Mouse (Mus musculus) left cerebral cortex, adult 8-10 months (tissue): ENCODE measurements around the gene Iqsec1. TPM values are rescaled to one million over a fixed set of nuclear protein-coding genes. Genes with fewer than 3 reads are reported as not detected.

Experiments
- DNase-seq, 2 experiments: peaks; one replicate each; pipeline ENCODE4 v3.0.0; 2022; ENCODE audit warnings: low spot score in 2 of 2
- microRNA-seq, 2 experiments: library from miRNA; unstranded; fragments of <30 nt; microRNA quantifications; one replicate each; pipeline ENCODE4 v1.2.0; 2022
- total RNA-seq, 4 experiments: library from RNA; stranded (reverse); gene quantifications; 2 replicates each; pipeline ENCODE4 v1.2.4; 2022

Gene Iqsec1
- total RNA-seq, 4 experiments from 2014 or later, result 334 to 403 (median 359) TPM

GRCm38 (mm10) chr6:90622758-90623455 is 365.6 kb downstream of the Iqsec1 start:
- no peak for DNase-seq

DNA sequence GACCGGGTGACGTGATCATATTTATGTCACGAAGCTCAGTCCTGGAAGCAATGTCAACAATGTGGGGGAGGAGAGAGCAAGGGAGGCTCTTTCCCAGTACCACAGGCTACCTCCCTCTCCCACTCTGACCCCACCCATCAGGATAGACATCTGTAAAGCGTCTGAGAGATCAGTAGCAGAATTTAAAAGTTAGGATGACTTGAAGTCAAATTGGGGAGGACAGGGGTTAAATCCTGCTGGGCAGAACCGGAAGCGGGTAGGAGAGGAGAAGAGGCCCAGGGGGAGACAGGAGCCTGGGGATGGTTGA is 366.9 kb downstream of the Iqsec1 start:
- no peak for DNase-seq

- no peak for DNase-seq
These were observed 367.5 kb downstream of the Iqsec1 start for GRCm38 (mm10) chr6:90620791-90621583.

GRCm38 (mm10) chr6:90619936-90620335 is 368.5 kb downstream of the Iqsec1 start:
- no peak for DNase-seq

DNA sequence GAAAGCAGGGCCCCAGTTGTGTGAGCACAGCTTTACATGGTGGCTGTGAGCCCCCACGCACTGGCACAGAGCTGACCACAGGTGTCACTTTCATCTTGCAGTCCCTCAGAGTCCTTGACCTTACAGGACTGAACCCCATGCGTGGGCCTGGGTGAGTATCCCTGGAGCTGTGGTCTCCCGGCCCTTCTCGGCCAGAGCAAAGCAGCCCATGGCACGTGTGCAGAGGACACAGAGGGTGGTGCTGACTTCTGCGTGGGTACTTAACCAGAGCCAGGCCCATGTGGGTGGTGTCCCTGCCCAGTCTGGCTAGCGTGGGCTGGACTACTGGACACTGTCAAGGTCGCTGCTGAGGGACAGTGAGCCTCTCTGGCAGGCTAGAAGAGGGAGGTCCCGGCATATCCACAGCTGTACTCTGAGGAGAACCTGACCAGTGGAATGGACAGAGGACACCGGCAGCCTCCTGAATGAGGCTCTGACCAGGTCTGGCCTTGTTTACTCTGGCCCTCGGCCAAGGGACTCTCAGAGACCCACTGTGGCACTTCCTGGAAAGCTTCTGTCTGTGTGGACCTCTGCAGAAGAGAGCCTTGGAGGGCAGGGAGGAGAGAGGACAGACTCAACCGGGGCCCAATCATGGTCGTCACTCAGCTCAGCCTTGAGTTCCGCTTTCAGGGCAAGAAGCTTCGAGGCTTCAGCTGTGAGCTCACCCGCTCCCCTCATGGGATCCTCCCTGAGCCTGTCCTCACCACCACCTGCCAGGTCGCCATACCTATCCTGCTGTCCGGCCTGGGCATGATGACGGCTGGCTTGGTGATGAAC is 369.5 kb downstream of the Iqsec1 start:
- DNase-seq, result no peak

- no peak for DNase-seq
These were observed 370.2 kb downstream of the Iqsec1 start for GRCm38 (mm10) chr6:90618274-90618673.

DNA sequence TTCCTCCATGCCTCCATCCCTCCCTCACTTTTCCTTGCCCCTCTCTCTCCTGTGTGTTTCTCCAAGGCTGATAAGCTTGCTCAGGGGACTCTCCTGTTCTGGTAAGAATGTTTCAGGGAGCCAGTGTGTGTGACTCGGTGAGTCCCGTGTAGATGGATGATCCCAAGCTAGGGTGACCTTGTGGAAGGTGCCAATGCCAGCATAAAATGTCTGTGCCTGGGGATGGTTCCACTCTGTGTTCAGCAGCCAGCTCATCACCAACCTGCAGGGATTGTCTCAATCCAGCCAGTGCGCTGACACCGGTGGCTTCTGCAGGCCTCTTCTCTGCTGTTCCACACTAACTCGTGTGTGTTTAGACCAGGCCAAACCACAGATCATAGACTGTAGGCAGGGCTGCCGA is 372.0 kb downstream of the Iqsec1 start:
- DNase-seq, result no peak

DNA sequence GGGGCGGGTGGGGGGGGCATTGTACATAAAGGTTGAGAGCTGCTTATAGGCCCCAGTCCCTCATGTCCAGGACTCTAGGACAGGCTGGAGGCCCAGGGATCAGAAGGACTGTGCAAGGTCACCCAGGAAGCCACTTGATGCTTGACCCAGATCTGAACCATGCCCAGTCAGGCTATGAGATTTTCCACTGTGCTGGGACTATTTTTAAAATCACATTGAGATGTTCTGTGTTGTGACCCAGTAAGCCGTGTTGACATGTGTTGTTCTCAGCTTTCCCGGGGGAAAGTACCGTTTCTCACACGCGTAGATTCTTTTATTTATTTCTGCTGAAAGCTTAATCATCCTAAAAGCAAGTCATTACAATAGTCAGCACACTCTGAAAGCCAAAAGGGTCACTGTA is 372.5 kb downstream of the Iqsec1 start:
- DNase-seq, result no peak

- DNase-seq, result no peak
These were observed 373.1 kb downstream of the Iqsec1 start for GRCm38 (mm10) chr6:90615362-90615761.

- no peak for DNase-seq
These were observed 375.2 kb downstream of the Iqsec1 start for GRCm38 (mm10) chr6:90613277-90613676.

DNA sequence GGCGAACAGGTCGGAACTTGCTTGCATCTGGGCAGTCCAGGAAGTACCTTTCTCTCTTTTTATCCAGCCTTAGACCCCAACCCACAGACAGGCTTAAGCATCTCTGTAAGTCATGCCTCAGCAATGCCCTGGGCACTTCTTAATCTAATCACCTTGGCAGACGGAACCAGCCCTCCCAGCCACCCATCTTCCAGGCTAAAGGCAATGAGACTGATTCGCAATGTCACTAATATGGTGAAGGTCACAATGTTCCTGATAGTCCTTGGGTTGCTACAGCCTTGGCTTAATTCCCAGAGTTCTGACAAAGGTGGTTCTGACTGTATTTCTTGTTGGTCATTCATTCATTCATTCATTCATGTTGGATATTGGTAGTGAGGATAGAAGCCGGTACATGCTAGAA is 378.2 kb downstream of the Iqsec1 start:
- DNase-seq, result no peak

GRCm38 (mm10) chr6:90608186-90608585 is 380.3 kb downstream of the Iqsec1 start:
- DNase-seq, result no peak

- DNase-seq, result no peak
These were observed 381.3 kb downstream of the Iqsec1 start for GRCm38 (mm10) chr6:90607196-90607595.

DNA sequence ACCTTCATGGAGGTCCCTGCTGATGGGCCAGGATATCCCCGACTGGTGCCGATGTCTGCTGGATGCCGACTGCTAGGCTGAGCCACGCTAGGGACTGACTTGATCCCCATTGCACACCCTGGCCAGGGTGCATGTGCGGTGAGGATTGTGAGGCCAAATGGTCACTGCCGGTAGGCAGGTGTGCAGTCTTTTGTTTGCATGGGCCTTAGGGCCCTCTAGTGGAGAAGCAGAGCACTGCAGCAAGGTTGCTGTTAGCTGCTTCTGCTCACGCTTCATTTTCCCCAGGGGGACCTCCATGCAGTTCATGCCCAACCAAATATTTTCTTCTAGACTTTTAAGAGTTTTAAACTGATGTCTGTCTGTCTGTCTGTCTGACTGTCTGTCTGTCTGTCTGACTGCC is 381.9 kb downstream of the Iqsec1 start:
- DNase-seq, result peak in 1 of 2 experiments; percentile 43

Small RNA genes within 50 kb of the gene (microRNA-seq; reads per million reads assigned to microRNA genes)
- 0 reads per million in 2 experiments for gene Gm24816

Other genes starting within 250 kb of the Iqsec1 start
- 10 to 100 TPM; 24.6 to 28.2 (median 26.7) TPM for gene Nup210, start 128.1 kb upstream of the Iqsec1 start, total RNA-seq
- gene Hdac11, start 168.0 kb upstream of the Iqsec1 start, total RNA-seq, result 100 to 1,000 TPM; 185 to 200 (median 195) TPM
- 1 to 10 TPM; 6.8 to 8.3 (median 7.3) TPM for gene Fbln2, start 223.8 kb upstream of the Iqsec1 start, total RNA-seq